Mouse (Mus musculus): ENCODE measurements at regions not wholly inside any gene's neighbourhood (a gene's known extent, or its start where the extent isn't known, plus 50 kb on each side); places are given as distances from the start of the nearest gene placed in this dataset.
A peak's percentile ranks its signal among the peaks of the same experiment; 100 is the strongest.

GRCm38 (mm10) chr9:50425866-50426495 is 68.3 kb upstream of the Plet1 start:
- Histone ChIP-seq H3K27me3 (ENCODE audit: control insufficient read depth in 1 of 2, insufficient read depth in 2 of 2, low read length in 2 of 2) (no peaks in the 10 kb centered on the region; a peak in 1 of 4 replicates), H3K9me3 (replicated peaks; ENCODE audit: insufficient read depth, low read length) (no peaks in the 10 kb centered on the region), H3K27ac (ENCODE audit: control insufficient read depth, low read depth, low read length) (no peak overlapping the region), H3K4me3 (ENCODE audit: control insufficient read depth in 1 of 2, insufficient read depth in 1 of 2, low read depth in 2 of 2, low read length in 2 of 2) (no peak overlapping the region), H3K4me1 (ENCODE audit: control insufficient read depth in 1 of 2, insufficient read depth in 2 of 2, low read length in 2 of 2) (peaks cover 2 to 5% of the 10 kb centered on the region in 2 experiments; a peak in 3 of 4 replicates), H3K79me2 (ENCODE audit: control insufficient read depth, insufficient read depth, low read length, poor library complexity) (no peaks in the 10 kb centered on the region), H3K36me3 (ENCODE audit: control insufficient read depth in 1 of 2, insufficient read depth in 2 of 2, low read length in 2 of 2) (no peaks in the 10 kb centered on the region), H3K9ac (ENCODE audit: control insufficient read depth, low read depth, low read length, poor library complexity, severe bottlenecking) (no peak overlapping the region)
- no peak for TF ChIP-seq TBP (IDR thresholded peaks at IDR 0.05; ENCODE audit: low read depth, low read length)
- TF ChIP-seq USF1 (IDR thresholded peaks at IDR 0.05; ENCODE audit: low read depth, low read length): peak; percentile 20; the same call in 1 of the 2 replicates
- TF ChIP-seq CTCF (IDR thresholded peaks at IDR 0.05 in 2 of 3, conservative IDR thresholded peaks at IDR 0.05 in 1 of 3; ENCODE audit: control insufficient read depth in 1 of 3, insufficient read depth in 1 of 3, low read depth in 2 of 3, low read length in 3 of 3, poor library complexity in 1 of 3, severe bottlenecking in 1 of 3): peak; percentile 21 to 44 (median 27); a peak in 5 of 6 replicates
- peak; percentile 50 for TF ChIP-seq SMC3 (IDR thresholded peaks at IDR 0.05; ENCODE audit: low read depth, low read length)
- TF ChIP-seq ZC3H11A (IDR thresholded peaks at IDR 0.05; ENCODE audit: low read depth, low read length): 0 out of 2 replicates have a peak, but pooled peaks have one; percentile 7
- TF ChIP-seq RAD21 (IDR thresholded peaks at IDR 0.05; ENCODE audit: low read depth, low read length): peak; percentile 32
- TF ChIP-seq ZMIZ1 (IDR thresholded peaks at IDR 0.05; ENCODE audit: low read depth, low read length): no peak
- no peak for TF ChIP-seq RCOR1 (IDR thresholded peaks at IDR 0.05; ENCODE audit: low read depth, low read length)
- TF ChIP-seq MAX (IDR thresholded peaks at IDR 0.05; ENCODE audit: low read length): 0 out of 2 replicates have a peak, but pooled peaks have one; percentile 21
- DNase-seq (ENCODE audit: low read depth, low spot score): no peak

- TF ChIP-seq JUND (IDR thresholded peaks at IDR 0.05; ENCODE audit: low read depth, low read length): no peak
- no peak for TF ChIP-seq POLR2AphosphoS2 (IDR thresholded peaks at IDR 0.05; ENCODE audit: low read length)
- no peak for TF ChIP-seq TAL1 (IDR thresholded peaks at IDR 0.05; ENCODE audit: low read length)
- TF ChIP-seq SIN3A (IDR thresholded peaks at IDR 0.05; ENCODE audit: low read length): no peak
- no peak for TF ChIP-seq ZNF384 (IDR thresholded peaks at IDR 0.05; ENCODE audit: low read depth, low read length)
- TF ChIP-seq TBP (IDR thresholded peaks at IDR 0.05; ENCODE audit: low read depth, low read length): no peak
- no peak for TF ChIP-seq CHD2 (IDR thresholded peaks at IDR 0.05; ENCODE audit: low read length)
- TF ChIP-seq KAT2A (conservative IDR thresholded peaks at IDR 0.05; ENCODE audit: low read depth, low read length): no peak
- TF ChIP-seq MAFK (IDR thresholded peaks at IDR 0.05; ENCODE audit: borderline replicate concordance, low read depth, low read length): no peak
- TF ChIP-seq RAD21 (IDR thresholded peaks at IDR 0.05; ENCODE audit: low read depth, low read length): no peak
- TF ChIP-seq UBTF (IDR thresholded peaks at IDR 0.05; ENCODE audit: borderline replicate concordance, insufficient read depth, low read depth, low read length): no peak
- Histone ChIP-seq H3K4me1 (ENCODE audit: control insufficient read depth in 1 of 2, insufficient read depth in 2 of 2, low read length in 2 of 2) (peaks cover 2 to 5% of the 10 kb centered on the region in 2 experiments; a peak in 3 of 4 replicates), H3K27me3 (ENCODE audit: control insufficient read depth in 1 of 2, insufficient read depth in 2 of 2, low read length in 2 of 2) (peaks cover 0 to 2% of the 10 kb centered on the region in 2 experiments; a peak in 1 of 4 replicates), H3K27ac (ENCODE audit: control insufficient read depth, low read depth, low read length) (no peak overlapping the region), H3K4me3 (ENCODE audit: control insufficient read depth in 1 of 2, insufficient read depth in 1 of 2, low read depth in 2 of 2, low read length in 2 of 2) (no peak overlapping the region), H3K79me2 (ENCODE audit: control insufficient read depth, insufficient read depth, low read length, poor library complexity) (no peaks in the 10 kb centered on the region), H3K36me3 (ENCODE audit: control insufficient read depth in 1 of 2, insufficient read depth in 2 of 2, low read length in 2 of 2) (no peaks in the 10 kb centered on the region), H3K9me3 (replicated peaks; ENCODE audit: insufficient read depth, low read length) (no peaks in the 10 kb centered on the region), H3K9ac (ENCODE audit: control insufficient read depth, low read depth, low read length, poor library complexity, severe bottlenecking) (no peak overlapping the region)
- no peak for DNase-seq (ENCODE audit: low read depth, low spot score)
Observed at GRCm38 (mm10) chr9:50430147-50430546, 64.2 kb upstream of the Plet1 start.
